Mouse (Mus musculus) limb, embryonic 11.5 days (tissue): Measurements from ENCODE around the gene Tcte3. TPM values are rescaled to one million over a fixed set of nuclear protein-coding genes. Genes with fewer than 3 reads are reported as not detected.
"Not testable (repeated sequence)": the region's sequence is repeated elsewhere in the genome, so short reads cannot be mapped to it uniquely, and the experiment has no call there.

Experiments
- ATAC-seq: fragments of 200-750 bp; cut with Nextera tagmentation; 2 replicates; pipeline ENCODE4 v1.8.0; 2017; ENCODE audit warnings: low read depth; ENCODE audit not compliant: insufficient number of reproducible peaks, low FRiP score, low TSS enrichment
- DNase-seq: peaks from one replicate; pipeline ENCODE4 v3.0.0-alpha.2; 2015; ENCODE audit warnings: low spot score
- H3K27ac ChIP-seq: fragments of 300-500 bp; sonication (generic); replicated peaks from 2 replicates; pipeline ENCODE4 v1.5.1; 2014; ENCODE audit warnings: low read depth, mild to moderate bottlenecking, low read length
- H3K27me3 ChIP-seq: fragments of 300-500 bp; sonication (generic); 2 replicates; pipeline ENCODE4 v1.6.1; 2014; ENCODE audit warnings: mild to moderate bottlenecking, low read length, mixed read lengths; ENCODE audit not compliant: control insufficient read depth, insufficient read depth
- H3K36me3 ChIP-seq: fragments of 300-500 bp; sonication (generic); 2 replicates; pipeline ENCODE4 v1.6.1; 2014; ENCODE audit warnings: mild to moderate bottlenecking, low read length, moderate library complexity, mixed read lengths; ENCODE audit not compliant: control insufficient read depth, insufficient read depth
- H3K4me1 ChIP-seq: fragments of 300-500 bp; sonication (generic); 2 replicates; pipeline ENCODE4 v1.6.1; 2014; ENCODE audit warnings: low read length, mixed read lengths; ENCODE audit not compliant: control insufficient read depth, insufficient read depth
- H3K4me2 ChIP-seq: fragments of 300-500 bp; sonication (generic); 2 replicates; pipeline ENCODE4 v1.6.1; 2014; ENCODE audit warnings: low read depth, mild to moderate bottlenecking, moderate library complexity; ENCODE audit not compliant: severe bottlenecking
- H3K4me3 ChIP-seq: fragments of 300-500 bp; sonication (generic); 2 replicates; pipeline ENCODE4 v1.5.1; 2014; ENCODE audit warnings: low read depth, low read length
- H3K9ac ChIP-seq: fragments of 300-500 bp; sonication (generic); 2 replicates; pipeline ENCODE4 v1.6.1; 2014; ENCODE audit warnings: mild to moderate bottlenecking, low read length
- H3K9me3 ChIP-seq: fragments of 300-500 bp; sonication (generic); 2 replicates; pipeline ENCODE4 v1.6.1; 2016; ENCODE audit warnings: low read length; ENCODE audit not compliant: control insufficient read depth
- WGBS: fragments of 180-500 bp; shearing (Covaris S2); extraction: QIAGEN DNeasy Blood & Tissue Kit; methylation state at CpG from one replicate; pipeline ENCODE4 v1.1.7; 2014; 5-methylcytosine and 5-hydroxymethylcytosine counted together
- polyA plus RNA-seq: library from polyadenylated mRNA; unstranded; fragments of >200 nt; fragmentation: Nextera tagmentation; extraction: Ambion mirVana; gene quantifications from 2 replicates; pipeline ENCODE4 v1.2.1, GENCODE M21; 2014

Gene Tcte3
- polyA plus RNA-seq, 1 experiment from 2014 or later, result 0.47 TPM

- not testable (repeated sequence) for H3K4me1 ChIP-seq, H3K27me3 ChIP-seq, H3K9ac ChIP-seq, H3K36me3 ChIP-seq, H3K27ac ChIP-seq, H3K4me2 ChIP-seq, H3K4me3 ChIP-seq, DNase-seq, H3K9me3 ChIP-seq
- ATAC-seq, result peak; percentile 90
- no CpG with 5 or more reads among the region's 48 CpGs for WGBS
These were observed 16.6 kb downstream of the Tcte3 start for GRCm38 (mm10) chr17:15024502-15025193.

DNA sequence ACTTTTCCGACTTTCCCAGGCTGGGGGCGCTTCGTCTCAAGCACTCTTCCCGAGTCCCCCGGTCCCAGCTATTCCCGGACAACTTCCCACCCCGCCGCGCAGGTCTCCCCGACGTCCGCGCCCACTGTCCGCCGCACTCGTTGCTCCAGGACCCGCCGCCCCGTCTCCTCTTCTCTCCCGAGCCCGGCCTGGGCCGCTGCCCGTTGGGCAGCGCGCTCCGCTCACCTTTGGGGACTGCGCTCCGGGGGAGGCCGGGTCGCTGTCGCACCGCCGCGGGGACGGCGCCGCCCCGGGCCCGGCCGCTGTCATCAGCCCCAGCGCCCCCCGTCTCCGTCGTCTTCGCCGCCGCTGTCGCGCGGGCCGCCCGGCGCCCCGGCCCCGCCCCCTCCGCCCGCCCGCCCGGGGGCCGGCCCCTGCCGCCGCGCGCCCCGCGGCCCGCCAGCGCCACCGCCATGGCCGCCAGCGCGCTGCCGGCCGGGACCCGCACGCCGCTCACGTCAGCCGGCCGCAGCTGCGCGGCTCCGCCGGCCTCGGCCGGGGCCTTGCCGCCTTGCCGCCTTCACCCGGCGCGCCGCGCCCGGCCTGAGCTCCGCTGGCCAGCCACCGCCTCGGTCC lies 17.3 kb downstream of the Tcte3 start:
- not testable (repeated sequence) for H3K36me3 ChIP-seq, H3K27me3 ChIP-seq, DNase-seq, H3K4me3 ChIP-seq, H3K27ac ChIP-seq, H3K4me1 ChIP-seq, H3K9ac ChIP-seq, H3K9me3 ChIP-seq, H3K4me2 ChIP-seq
- WGBS, result no CpG with 5 or more reads among the region's 97 CpGs
- peak; percentile 40 for ATAC-seq

DNA sequence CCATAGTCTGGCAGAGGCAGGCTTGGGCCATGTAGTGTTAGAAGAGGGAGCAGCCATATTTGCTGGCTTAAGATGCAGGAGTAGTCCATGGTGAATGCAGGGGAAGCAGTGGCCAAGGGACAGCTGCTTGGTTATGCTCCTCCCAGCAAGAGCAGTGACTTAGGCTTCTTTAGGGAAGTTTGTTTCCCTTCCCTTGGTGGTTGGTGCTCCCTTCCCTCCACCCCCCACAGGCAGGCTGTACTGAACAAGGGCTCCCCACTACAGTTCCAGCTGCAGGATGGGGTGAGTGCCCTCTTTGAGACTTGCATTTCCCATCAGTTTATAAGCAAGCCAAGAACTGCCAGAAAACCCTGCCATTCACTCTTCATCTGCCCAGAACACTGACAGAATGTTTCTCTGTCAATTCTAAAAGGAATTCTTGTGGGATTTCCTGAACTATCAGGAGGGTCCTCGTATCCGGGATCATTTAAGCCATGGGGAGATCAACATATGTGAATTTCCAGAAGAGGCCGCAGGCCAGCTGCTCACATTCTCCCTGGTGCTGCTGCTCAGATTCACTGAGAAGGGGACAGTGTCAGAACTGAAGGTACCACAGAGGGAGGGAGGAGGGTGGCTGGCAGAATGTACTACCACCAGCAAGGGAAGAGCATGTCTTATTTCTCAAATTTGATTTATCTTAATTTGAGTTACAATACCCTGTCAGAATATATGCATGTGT lies 19.6 kb downstream of the Tcte3 start:
- DNase-seq, H3K4me2 ChIP-seq, H3K27me3 ChIP-seq, H3K4me3 ChIP-seq, H3K4me1 ChIP-seq, ATAC-seq, H3K9me3 ChIP-seq, H3K9ac ChIP-seq, H3K27ac ChIP-seq, H3K36me3 ChIP-seq: not testable (repeated sequence)
- WGBS, result 89% methylated on average over 3 of the region's 3 CpGs

DNA sequence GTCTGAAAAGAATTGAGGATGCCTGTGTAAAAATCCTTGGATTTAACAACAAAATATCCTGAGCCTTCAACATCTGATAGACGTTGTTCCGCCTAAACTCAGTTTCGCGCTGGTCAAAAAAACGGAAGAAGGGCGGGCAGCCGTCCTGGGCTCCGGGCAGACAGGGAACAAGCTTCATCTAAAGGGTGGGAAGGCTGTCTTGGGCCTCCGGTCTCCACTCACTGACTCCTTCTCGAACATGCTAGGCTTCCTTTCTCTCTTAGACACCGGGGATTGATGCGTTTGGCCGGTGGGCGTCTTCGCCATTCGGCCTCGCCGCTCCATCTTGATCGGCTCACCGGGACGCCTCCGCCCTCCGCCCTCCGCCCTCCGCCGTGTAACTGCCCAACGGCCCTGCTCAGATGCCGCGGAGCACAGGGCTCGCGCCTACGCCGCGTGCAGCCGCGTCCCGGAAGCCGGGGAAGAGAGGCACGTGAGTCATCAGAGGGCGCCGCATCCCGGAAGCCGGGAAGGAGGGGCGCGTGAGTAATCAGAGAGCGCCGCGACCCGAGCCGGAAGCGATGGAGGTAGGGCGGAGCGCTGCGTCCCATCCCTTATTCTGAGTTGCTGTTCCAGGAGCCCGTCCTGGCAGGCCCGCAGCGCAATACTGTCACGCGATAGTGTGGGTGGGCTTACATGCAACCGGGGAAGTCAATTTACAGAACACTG lies 31.4 kb downstream of the Tcte3 start, which contains the start of gene Gm3435:
Gm3435 (plus strand) TSS at position 471 of the 708 bp plus-strand sequence.
- H3K4me2 ChIP-seq, H3K4me3 ChIP-seq, H3K27me3 ChIP-seq, DNase-seq, H3K36me3 ChIP-seq, H3K9ac ChIP-seq, H3K27ac ChIP-seq, H3K9me3 ChIP-seq, H3K4me1 ChIP-seq: not testable (repeated sequence)
- no CpG with 5 or more reads among the region's 60 CpGs for WGBS
- ATAC-seq, result peak; percentile 95

- H3K36me3 ChIP-seq, H3K9me3 ChIP-seq, H3K27me3 ChIP-seq, H3K4me3 ChIP-seq, DNase-seq, ATAC-seq, H3K4me2 ChIP-seq, H3K27ac ChIP-seq, H3K9ac ChIP-seq, H3K4me1 ChIP-seq: not testable (repeated sequence)
- no CpG with 5 or more reads among the region's 3 CpGs for WGBS
These were observed 32.2 kb downstream of the Tcte3 start for GRCm38 (mm10) chr17:15009088-15009487.

- H3K27ac ChIP-seq, H3K9ac ChIP-seq, H3K9me3 ChIP-seq, H3K4me3 ChIP-seq, H3K4me2 ChIP-seq, H3K4me1 ChIP-seq, H3K27me3 ChIP-seq, ATAC-seq, H3K36me3 ChIP-seq, DNase-seq: not testable (repeated sequence)
- no CpG with 5 or more reads among the region's 4 CpGs for WGBS
These were observed 41.2 kb downstream of the Tcte3 start for GRCm38 (mm10) chr17:15000047-15000446.

DNA sequence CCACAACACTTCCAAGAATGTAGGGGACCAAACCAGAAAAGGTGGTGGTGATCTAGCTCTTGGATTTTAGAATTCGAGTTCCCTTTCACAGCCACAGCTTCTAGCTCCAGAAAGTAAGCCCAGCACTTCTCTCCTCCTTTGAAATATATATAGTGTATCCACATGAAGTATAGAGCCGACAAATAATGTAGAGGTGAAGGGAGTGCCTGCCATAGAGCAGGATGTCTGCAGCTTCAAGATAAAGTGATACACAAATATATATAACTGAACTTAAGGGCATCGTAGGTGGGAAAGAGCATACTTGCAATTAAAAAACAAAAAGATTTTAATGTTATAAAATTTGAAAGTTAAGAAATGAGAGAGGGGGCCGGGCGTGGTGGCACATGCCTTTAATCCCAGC lies 47.1 kb downstream of the Tcte3 start:
- ATAC-seq, DNase-seq, H3K27ac ChIP-seq, H3K27me3 ChIP-seq, H3K9ac ChIP-seq, H3K4me2 ChIP-seq, H3K9me3 ChIP-seq, H3K4me1 ChIP-seq, H3K36me3 ChIP-seq, H3K4me3 ChIP-seq: not testable (repeated sequence)
- WGBS, result no CpG with 5 or more reads among the region's 5 CpGs

DNA sequence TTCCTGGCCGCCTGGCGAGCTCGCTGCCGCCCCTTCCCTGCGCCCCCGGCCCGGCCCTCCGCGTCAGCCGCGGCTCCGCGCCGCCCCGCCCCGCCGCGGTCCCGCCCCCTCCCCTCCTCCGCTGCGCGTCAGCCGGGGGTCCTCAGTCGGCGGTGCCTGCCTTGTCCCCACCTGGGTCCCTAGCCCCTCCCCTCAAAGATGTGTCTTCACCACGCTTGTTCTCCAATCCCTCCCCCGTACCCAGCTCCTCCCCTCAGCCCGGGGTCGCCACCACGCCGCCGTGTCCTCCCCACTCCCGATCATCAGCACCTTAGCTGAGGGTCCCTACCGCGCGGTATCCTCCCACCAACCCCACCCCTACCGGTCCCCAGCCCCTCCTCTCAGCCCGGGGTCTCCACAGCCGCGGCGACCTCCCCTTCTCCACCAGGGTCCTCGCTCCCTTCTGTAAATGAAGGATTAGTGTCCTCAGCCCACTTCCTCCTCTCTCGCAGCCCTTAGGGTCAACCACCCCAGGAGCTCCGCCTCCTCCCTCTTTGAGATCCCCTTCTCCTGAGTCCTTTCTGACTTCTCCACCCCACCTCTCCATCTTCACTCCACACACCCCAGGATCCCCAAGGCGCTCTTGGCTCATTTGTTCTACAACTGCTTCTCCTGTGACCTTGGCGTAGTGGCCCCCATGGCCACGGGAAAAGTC lies 48.0 kb downstream of the Tcte3 start:
- not testable (repeated sequence) for H3K27me3 ChIP-seq, H3K36me3 ChIP-seq, H3K4me2 ChIP-seq, H3K4me3 ChIP-seq, H3K4me1 ChIP-seq, H3K9me3 ChIP-seq, DNase-seq, H3K9ac ChIP-seq, H3K27ac ChIP-seq
- ATAC-seq, result peak; percentile 91
- no CpG with 5 or more reads among the region's 47 CpGs for WGBS
